Mouse (Mus musculus): ENCODE data around the gene Plin4.

DNA sequence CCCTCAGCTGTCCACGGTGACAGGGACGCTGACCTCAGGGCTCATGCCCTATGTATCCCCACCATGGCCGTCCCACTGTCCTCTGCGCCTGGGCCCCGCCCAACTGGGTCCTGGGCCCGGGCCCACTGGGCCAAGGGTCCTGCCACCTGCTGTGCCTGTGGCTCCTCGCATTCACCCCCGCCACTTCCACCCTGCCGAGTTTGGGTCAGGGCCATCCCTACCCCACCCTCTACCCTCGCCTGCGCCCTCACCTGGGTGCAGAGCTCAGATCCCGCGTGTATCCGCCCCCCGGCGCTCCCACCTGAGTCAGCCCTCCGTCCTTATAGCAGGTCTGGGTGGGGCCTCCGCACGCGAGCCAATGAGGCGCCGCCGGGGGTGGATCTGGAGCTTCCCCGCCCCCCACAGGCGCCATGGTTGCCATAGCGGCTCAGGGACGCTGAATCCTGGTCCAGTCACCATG, 7.7 kb upstream of the Plin4 start, which contains the start of gene Plin5:
- TF ChIP-seq CTCF (IDR thresholded peaks at IDR 0.05; ENCODE audit: extremely low read depth, insufficient read depth, low read length) = no peak
- TF ChIP-seq POLR2A (IDR thresholded peaks at IDR 0.05; ENCODE audit: extremely low read depth, insufficient read depth, low read length) = no peak

Data from cortical plate, adult 2 months (tissue).